Mouse (Mus musculus) embryo, embryonic 10.5 days (tissue): ENCODE results near the gene Cyp4f18.
"Not testable (repeated sequence)": the region's sequence is repeated elsewhere in the genome, so short reads cannot be mapped to it uniquely, and the experiment has no call there.

Experiments
- DNase-seq: peaks from one replicate; pipeline ENCODE4 v3.0.0-alpha.2; 2015; ENCODE audit warnings: low spot score

Cyp4f18 gene

DNA sequence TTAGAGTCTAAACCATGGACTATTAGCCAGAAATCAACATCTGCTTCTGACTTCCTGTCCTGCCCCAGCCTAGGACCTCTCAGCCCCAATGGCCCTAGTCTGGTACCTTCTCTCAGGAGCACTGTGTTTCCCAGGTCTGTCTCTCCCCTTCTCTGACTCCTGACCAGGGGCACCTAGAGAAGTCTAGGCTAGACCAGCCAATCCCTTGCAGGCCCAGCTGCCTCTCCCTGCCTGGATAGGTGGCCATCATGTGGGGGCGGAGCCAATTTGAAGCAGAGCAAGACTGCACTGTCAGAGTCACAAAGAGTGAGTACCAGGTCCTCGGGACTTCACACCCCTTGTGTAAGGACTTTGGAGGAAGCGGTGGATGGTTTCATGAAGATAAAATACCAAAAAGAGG, at the start of gene Cyp4f18:
Gene Cyp4f18, minus strand, starts transcription at position 154 of the 400 bp plus-strand sequence.
- DNase-seq: no peak

DNA sequence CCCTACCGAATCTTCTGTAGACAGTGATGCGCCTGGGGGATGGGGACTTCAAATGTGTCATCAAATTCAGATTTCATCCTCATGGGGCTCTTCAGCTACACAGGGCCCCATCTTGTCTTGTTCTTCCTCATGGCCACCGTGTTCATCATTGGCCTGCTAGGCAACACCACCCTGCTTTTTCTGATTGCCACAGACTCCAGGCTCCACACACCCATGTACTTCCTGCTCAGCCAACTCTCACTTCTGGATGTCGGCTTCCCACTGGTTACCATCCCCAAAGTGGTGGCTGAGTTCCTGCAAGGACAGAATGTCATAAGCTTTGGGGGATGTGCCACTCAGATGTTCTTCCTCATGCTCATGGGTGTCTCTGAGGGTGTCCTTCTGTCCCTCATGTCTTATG, 48.2 kb upstream of the Cyp4f18 start:
- DNase-seq: not testable (repeated sequence)

DNA sequence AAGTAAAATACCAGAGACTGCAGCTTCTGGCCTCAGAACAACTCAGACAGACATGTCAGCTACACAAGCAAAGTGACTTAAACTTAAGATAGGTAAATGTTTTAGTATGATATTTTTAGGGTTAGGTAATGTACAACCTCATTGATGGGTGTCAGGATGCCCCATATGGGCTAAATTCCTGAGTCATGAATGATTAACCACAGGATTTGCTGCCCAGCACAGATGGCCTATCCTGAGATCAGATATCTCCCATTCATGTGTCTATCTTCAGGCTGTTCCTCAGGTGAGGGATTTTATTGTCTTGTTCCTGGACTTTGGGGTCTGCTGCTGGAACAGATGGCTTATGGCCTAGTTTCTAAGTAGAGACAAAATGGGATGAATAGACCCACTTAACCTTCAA, 45.2 kb upstream of the Cyp4f18 start:
- DNase-seq: not testable (repeated sequence)

DNA sequence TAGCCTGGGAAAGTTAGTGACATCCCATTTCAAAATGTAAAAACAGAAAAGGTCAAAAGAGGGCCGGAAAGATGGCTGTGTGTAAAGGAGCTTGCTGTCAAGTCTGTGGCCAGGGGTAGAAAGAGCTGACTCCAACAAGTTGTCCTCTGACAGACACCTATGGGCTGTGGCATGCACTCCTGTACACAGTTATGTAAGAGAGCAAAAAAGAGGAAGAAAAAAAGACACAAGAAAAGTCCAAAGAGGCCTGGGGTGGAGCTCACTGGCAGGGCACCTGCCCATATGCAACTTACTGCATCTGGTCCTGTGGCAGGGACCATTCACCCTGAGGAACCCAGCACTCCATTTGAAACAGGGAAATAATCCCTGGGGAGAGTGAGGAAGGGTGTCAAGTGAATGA, 33.1 kb upstream of the Cyp4f18 start:
- DNase-seq: no peak

DNA sequence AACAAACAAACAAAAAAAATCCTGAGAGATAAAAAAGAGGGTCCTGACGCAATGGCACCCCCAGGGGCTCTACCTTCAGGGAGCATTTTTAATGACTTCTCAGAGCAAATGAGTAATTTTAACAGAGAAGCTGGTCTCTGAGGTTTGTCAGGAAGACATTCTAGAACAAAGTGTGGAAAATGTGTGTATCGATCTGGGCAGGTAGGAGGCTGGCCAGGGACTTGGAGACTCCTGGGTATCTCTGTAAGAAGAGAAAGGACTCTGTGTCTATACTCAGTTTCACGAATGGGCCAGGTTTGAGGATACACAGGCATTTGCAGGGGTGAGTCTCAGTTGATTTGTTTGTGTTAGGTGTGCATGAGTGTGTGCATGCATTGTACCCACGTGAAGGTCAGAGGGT, 31.5 kb upstream of the Cyp4f18 start, which contains the start of gene Olfr372:
Gene Olfr372, plus strand, starts transcription at position 301 of the 400 bp plus-strand sequence.
- DNase-seq: not testable (repeated sequence)

DNA sequence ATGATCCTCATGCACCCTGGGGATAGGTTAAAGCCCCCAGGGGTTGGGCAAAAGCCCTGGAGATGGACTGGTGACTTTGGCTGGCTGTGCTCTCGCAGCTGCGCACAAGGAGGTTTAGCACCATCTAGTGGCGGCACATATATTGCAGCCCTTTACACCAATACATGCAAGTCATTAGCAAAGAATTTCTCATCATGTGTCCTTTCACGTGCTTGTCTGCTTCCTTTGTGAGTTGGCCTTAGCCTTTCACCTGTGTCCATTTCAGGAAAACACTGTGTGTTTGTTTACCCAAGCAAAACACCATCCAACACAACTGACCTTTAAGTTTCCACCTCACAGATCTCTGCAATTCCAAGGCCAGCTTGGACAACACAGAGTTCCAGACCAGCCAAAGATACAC, 23.5 kb upstream of the Cyp4f18 start:
- not testable (repeated sequence) for DNase-seq

DNA sequence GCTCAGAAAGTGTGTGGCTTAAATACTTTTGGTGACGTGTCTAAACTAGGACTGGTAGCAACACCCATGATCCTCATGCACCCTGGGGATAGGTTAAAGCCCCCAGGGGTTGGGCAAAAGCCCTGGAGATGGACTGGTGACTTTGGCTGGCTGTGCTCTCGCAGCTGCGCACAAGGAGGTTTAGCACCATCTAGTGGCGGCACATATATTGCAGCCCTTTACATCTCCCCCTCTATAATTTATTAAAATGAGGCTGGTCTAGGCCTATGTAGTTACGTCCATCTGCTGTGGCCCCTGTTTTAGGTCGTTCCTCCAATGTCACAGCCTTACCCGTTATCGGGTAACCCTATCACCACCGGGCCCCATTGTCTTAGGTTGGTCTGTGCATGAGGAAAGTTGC, 15.5 kb upstream of the Cyp4f18 start:
- not testable (repeated sequence) for DNase-seq

DNA sequence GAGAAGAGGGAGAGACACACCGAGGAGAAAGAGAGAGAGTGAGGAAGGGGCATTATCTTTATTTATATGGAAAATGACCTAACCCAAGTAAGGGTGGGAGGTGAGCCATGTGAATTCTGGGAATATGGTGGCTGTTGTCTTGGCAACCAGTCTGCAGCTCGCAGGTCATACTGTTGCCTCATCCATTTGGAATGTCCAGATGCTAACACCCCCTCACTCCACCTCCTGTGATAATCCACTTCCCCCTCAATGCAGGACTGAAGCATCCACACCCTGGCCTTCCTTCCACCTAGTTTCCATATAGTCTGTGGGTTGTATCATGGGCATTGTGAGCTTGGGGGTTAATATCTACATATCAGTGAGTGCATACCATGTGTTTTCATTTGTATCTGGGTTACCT, 10.4 kb upstream of the Cyp4f18 start:
- DNase-seq: no peak

DNA sequence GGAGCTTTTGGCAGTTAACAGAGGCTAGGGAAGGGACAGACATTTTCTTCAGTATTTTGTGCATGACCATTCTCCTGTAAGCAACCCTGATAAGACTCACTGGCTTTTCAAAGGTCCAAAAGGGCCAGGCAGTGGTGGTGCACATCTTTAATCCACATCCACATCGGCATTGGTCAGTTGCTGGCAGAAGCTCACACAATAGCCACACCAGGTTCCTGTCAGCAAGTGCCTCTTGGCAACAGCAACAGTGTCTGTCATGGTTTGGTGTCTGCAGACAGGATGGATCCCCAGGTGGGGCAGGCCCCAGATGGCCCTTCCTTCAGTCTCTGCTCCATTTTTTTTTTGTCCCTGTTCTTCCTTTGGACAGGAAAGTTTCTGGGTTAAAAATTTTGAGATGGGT, 9.6 kb upstream of the Cyp4f18 start:
- DNase-seq: not testable (repeated sequence)

DNA sequence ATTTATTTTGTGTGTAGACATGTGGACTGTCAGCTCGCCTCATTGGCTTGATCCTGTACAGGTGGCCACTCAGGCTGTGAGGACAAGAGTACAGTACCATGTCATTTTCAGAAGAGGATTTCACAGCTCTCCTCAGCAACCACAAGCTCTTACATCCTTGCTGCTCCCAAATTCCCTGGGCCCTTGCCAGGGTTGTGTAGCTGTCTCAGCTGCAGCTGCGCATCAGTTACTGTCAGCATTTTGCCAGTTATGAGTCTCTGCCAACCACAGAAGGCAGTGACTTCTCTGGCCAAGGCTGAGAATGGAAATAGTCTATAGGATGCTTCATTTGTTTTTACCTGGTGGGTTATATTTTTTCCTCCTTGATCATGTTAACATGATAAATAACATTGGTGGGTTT, 8.7 kb upstream of the Cyp4f18 start:
- DNase-seq: no peak

DNA sequence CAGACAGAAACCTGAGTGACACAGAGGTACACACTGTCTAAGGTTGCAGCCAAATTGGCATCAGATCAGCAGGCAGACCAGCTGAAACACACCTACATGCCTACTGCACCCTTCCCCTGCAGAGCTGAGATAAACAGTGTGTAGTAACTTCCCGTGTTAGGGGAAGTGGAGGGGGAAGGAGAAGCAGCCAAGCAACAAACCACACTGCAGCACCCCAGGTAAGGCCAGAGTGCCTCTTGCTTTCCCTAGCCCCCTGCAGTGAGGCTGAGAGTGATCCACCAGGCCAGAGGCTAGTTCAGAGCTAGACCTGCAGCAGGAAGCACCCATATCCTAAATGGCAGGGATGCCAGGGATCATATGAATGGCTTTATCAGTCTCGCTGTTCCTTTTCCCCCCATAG, 7.9 kb upstream of the Cyp4f18 start:
- not testable (repeated sequence) for DNase-seq

DNA sequence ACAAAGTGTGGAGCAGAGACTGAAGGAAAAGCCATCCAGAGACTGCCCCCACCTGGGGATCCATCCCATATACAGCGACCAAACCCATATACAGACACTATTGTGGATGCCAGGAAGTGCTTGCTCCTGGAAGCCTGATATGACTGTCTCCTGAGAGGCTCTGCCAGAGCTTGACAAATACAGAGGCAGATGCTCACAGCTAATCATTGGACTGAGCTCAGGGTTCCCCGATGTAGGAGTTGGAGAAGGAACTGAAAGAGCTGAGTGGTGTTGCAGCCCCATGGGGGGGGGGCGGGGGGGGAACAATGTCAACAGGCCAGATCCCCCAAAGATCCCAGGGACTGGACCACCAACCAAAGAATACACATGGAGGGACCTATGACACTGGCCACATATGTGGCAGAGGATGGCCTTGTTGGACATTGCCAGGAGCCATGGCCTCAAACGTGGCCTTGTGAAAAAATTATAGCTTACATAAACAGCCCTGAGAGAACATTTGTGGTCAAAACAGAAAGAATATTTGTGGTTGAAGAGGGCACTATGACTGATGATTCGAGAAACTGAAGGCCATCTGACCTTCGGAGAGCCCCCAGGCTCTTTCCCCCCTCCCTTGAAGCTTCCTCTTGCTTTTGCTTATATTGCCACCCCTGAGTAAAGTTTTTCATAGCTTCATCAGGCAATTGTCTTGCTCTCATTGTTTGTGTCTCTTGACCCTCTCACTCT, 4.2 kb upstream of the Cyp4f18 start:
- not testable (repeated sequence) for DNase-seq

DNA sequence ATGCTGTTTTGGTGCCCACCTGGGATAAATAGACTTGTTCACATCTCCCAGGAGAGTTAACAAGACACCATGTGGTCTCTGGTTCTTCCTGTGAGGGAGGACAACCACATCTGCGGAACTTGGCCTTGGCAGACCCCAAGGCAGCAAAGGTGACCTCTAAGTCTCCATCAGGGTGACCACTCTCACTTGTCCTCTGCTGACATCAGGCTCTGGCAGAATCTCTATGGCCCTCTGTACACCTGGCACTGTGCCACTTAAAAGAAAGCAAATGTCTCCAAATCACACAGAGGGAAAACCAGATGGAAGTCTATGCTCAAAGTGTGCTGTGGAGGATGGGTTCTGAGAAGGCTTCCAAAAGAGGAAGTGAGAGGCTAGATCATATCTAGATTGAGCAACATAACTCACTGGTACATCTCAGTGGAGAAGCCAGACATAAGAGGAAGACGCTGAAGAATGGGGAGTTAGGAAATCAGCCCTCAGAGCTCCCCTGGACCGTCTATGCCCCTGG, 1.2 kb downstream of the Cyp4f18 start:
- no peak for DNase-seq

DNA sequence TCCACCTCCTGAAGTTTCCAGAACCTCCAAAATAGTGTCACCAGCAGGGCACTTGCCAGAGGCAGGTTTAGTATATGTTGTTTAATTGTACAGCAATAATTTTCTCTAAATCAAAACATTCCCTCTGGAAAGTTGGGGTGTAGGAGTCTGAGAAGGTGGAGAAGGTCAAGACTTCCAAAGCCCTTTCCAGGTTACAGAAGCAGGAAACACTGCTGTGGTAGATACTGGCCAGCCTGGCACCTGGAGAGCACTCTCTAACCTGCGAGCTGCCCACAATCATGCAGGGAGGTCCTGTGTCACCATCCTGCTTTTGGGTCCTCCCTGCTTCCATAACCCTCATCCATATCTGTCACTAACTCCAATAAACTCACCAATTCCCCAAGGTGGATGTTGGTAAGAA, 2.7 kb downstream of the Cyp4f18 start:
- DNase-seq: no peak

DNA sequence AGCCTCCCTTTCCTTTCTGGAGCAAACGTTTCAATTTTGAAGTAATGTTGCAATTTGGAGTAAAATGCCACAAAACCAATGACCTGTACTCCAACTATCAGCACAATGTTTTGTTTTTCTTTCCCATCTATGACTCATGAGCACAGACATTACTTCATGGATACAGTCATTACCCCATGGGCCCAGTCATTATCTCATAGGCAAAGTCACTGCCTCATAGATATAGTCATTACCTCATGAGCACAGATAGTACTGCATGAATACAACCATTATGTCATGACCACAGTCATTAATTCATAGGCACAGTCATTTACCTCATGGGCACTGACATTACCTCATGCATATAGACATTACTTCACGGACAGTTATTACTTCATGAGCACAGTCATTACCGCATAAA, 3.5 kb downstream of the Cyp4f18 start:
- DNase-seq: no peak

DNA sequence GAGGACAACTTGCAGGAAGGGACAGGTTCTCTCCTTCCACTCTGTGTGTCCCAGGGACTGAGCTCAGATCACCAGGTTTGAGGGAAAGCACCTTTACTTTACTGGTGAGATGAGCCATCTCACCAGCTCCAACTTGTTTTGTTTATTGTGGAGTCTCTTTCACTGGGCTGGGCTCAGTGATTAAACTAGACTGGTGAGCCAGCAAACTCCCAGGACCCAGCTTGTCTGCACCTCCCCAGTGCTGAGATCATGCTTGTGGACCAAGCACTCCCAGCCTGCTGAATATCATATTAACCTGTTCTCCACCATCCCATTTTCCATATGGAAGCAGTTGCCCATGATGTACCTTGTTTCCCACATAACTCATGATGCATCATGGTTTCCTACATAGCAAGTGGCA, 6.5 kb downstream of the Cyp4f18 start:
- no peak for DNase-seq

DNA sequence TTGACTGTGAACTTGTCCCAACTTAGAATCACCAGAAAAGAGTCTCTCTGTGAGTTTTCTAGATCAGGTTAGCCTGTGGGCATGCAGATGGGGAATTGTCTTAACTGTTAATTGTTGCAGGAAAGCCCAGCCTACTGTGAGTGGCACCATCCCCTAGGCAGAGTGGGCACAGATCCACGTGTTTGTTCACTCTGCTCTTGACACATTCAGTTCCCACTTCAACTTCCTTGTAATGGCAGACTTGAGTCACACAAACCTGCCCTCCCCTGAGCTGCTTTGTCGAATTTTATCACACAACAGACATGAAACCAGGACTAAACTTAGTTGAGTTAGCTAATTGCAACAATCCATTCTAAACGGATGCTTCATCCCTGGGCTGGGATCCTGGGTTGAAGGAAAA, 9.2 kb downstream of the Cyp4f18 start:
- DNase-seq: no peak

DNA sequence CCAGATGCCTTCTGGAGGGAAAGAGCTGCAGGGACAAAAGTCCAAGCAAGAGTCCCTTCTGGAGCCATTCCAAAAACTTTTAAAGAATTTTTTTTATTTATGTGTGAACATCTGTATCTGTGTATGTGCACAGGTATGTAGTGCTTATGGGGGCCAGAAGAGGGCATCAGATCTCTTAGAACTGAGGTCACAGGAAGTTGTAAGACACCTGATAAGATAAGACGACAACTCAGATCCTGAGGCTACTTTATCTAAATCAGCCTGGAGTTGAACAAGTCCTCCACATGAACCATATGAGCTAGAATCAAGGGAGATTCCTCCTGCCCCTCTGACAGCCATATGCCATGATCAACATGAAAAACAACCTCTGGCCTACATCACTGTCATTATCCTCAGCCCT, 10.0 kb downstream of the Cyp4f18 start:
- DNase-seq: no peak

DNA sequence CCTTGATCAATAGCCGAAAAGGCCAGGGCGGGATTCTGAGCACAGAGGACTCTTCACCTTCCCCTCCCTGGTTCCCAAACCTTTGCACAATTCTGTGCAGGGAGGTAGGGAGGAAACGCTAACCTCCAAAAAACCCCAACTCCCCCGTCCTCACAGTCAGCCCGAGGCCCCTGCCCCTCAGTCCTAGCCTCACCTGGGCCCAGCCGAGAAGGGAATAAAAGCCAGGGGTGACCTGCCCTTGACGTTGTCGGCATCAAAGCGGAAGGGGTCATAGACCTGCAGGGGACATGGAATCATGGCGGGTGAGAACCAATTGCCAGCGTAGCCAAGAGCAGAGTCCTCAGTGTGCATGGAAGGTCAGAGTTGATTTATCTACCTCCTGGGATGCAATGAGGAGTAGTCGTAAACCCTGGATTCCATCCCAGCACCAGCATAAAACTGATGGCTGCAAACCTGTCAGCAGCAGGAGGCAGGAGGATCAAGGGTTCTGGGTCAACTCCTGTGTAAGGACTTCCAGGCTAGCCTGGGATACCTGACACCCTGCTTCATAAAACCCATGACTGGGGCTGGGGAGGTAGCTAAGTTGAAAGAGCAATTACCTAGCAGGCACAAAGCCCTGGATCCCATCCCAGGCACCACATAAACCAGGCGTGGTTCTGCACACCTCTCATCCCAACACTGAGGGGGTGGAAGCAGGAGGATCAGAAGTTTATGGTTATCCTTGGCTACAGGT, 20.4 kb downstream of the Cyp4f18 start:
- DNase-seq: peak; percentile 10

DNA sequence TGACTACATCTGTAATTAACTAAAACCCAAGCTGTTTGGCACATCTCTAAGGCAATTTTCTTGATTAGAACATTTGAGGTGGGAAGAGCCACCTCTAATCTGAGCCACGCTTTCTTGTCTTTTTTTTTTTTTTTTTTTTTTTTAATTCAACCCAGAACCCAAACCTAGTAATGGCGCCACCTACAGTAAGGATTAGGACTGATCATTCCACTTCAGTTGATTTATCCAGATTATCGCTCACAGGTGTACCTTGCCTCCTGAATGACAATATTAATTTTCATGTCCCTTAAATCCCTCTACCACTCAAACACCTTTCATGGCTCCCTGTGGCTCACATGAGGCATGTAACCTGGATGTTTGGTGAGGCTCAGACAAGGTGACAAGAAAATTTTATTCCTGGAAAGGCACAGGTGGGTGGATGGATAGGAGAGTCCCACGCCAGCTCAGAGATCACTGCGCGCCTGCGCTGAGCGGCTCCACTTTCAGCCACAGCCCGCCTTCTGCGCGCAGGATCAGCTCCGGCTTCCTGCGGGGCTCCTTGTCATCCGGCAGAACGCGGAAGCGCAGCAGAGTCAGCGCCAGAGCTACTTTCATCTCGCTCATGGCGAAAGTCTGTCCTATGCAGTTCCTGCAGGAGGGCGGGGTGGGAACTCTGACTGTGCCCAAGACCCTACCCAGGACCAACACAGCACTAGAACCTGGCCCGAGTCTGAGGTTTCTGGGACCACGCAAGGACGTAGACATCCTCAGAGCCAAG, 21.1 kb downstream of the Cyp4f18 start:
- peak; percentile 69 for DNase-seq

DNA sequence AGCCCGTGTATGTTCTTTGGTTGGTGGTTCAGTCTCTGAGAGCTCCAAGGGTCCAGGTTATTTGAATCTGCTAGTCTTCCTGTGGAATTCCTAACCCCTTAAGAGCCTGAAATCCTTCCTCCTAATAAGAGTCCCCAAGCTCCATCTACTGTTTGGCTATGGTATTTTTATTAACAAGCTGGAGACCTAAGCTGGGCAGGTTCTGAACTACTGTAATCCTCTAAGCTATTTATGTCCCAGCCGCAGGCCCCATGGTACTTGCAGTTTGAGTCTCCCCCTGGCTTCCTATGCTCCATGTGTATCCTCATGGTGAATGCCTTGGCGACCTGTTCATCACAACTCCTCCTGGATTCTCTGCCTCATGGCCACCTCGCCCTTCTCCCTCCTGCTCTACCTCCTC, 24.8 kb downstream of the Cyp4f18 start:
- DNase-seq: peak; percentile 14

DNA sequence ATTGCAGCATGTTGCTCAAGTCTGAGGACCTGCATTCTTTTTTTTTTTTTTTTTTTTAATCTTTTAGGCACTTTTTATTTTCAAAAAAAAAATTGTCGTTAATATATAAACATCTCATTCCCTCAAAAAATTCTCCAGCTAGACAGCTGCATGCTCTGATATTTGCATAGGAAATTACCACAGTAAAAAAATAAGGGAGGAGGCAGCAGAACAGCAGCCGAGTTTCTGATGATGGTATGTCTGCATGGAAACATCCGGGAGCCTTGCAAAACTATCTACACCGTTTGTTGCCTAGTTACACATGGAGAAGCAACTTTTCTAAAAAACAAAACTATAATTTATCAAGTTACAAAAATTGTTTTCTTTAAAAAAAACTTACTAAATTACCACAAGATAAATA, 28.0 kb downstream of the Cyp4f18 start:
- DNase-seq: no peak

DNA sequence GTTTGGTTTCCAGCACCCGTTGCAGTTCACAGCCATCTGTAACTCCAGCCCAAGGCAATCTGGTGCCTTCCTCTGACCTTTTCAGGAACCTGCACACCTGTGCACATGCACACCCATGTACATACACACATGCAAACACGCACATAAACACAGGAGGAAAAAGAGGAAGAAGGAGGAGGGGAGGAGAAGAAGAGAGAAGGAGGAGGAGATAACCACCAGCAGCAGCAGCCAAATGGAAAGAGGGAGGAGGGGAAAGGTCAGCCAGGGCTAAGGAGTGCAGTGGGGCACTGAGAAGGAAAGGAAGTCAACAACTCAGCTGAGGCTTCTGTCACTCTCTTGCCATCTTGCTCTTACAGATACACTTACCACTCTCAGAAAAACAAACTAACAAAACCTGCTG, 28.4 kb downstream of the Cyp4f18 start:
- no peak for DNase-seq
